Mouse (Mus musculus) cortical plate, adult 2 months (tissue): ENCODE measurements around the gene Olfr589. TPM values are rescaled to one million over a fixed set of nuclear protein-coding genes. Genes with fewer than 3 reads are reported as not detected.
"Not testable (repeated sequence)": the region's sequence is repeated elsewhere in the genome, so short reads cannot be mapped to it uniquely, and the experiment has no call there.

Experiments
- H3K27ac ChIP-seq: fragments of 200-500 bp; 2 replicates; pipeline ENCODE4 v1.5.1; 2012; ENCODE audit warnings: low read length, control low read depth, inconsistent platforms; ENCODE audit not compliant: insufficient read depth
- H3K4me1 ChIP-seq: fragments of 200-500 bp; 2 replicates; pipeline ENCODE4 v1.6.1; 2011; ENCODE audit warnings: low read length; ENCODE audit not compliant: control insufficient read depth, insufficient read depth
- H3K4me3 ChIP-seq: fragments of 200-500 bp; 2 replicates; pipeline ENCODE4 v1.5.1; 2011; ENCODE audit warnings: mild to moderate bottlenecking, low read length, control low read depth; ENCODE audit not compliant: insufficient read depth
- CTCF ChIP-seq: fragments of 200-500 bp; IDR thresholded peaks from 2 replicates; pipeline ENCODE4 v1.5.1; 2011; ENCODE audit warnings: mild to moderate bottlenecking, control low read depth, low read length; ENCODE audit not compliant: insufficient read depth; ENCODE audit errors: extremely low read depth
- POLR2A ChIP-seq: fragments of 200-500 bp; IDR thresholded peaks from 2 replicates; pipeline ENCODE4 v1.6.1; 2011; ENCODE audit warnings: mild to moderate bottlenecking, low read length, control low read depth; ENCODE audit not compliant: insufficient read depth; ENCODE audit errors: extremely low read depth
- polyA plus RNA-seq: library from polyadenylated mRNA; depleted of rRNA; stranded (reverse); fragments of >200 nt; gene quantifications from 2 replicates; pipeline ENCODE4 v1.2.3, GENCODE M21; 2012; rRNA removed

The Olfr589 gene
- polyA plus RNA-seq, result not detected in 2 replicates

GRCm38 (mm10) chr7:103156256-103156655, at the start of gene Olfr589:
Gene Olfr589 (minus strand): TSS chr7:103156356.
- Histone ChIP-seq H3K4me3 (no peak within 1 kb of the TSS), H3K4me1 (no peaks in the 10 kb centered on the region)
- TF ChIP-seq POLR2A (no peak), CTCF (no peak)

GRCm38 (mm10) chr7:103184503-103184902, 28.3 kb upstream of the Olfr589 start, which contains the start of gene Olfr592:
Gene Olfr592 (plus strand): TSS chr7:103184803.
- H3K27ac ChIP-seq, H3K4me3 ChIP-seq, H3K4me1 ChIP-seq: not testable (repeated sequence)

More at GRCm38 (mm10) chr7:103156256-103156655, at the start of gene Olfr589:
- no peak within 1 kb of the TSS for H3K27ac ChIP-seq

GRCm38 (mm10) chr7:103178240-103178639, 22.1 kb upstream of the Olfr589 start, which contains the start of gene Olfr591:
Gene Olfr591 (minus strand): TSS chr7:103178340.
- no peaks in the 10 kb centered on the region for H3K4me1 ChIP-seq
- H3K4me3 ChIP-seq, result no peak within 1 kb of the TSS
- H3K27ac ChIP-seq, result no peak within 1 kb of the TSS
- TF ChIP-seq POLR2A (no peak), CTCF (no peak)

- no peak overlapping the region for H3K27ac ChIP-seq
- no peak overlapping the region for H3K4me3 ChIP-seq
- no peak for TF ChIP-seq POLR2A
- no peak for TF ChIP-seq CTCF
- H3K4me1 ChIP-seq, result no peaks in the 10 kb centered on the region
Observed at GRCm38 (mm10) chr7:103169697-103170096, 13.5 kb upstream of the Olfr589 start.

DNA sequence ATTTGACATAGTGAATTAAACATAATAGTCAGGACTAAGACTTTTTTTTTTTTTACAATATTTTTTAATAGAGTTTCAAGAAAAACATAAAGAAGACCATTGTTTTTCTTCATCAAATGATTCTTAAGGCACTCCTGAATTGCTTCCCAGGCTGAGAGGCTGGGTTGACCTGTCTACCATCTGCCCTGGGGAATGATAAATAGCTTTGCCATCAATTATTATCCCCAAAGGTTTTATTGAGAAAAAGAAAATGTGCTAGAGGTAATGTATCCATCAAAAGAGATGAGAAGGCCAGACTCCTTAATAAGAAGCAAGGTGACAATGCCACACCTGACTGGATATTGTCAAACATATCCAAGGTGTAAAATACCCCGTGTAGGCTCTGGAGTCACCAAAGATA, 15.6 kb downstream of the Olfr589 start, which contains the start of gene Olfr588-ps1:
Gene Olfr588-ps1 (plus strand): TSS at position 301 of the 400 bp plus-strand sequence.
- TF ChIP-seq POLR2A, result no peak
- no peak for TF ChIP-seq CTCF
- H3K4me3 ChIP-seq, result no peak within 1 kb of the TSS
- H3K27ac ChIP-seq, result no peak within 1 kb of the TSS
- H3K4me1 ChIP-seq, result no peaks in the 10 kb centered on the region

DNA sequence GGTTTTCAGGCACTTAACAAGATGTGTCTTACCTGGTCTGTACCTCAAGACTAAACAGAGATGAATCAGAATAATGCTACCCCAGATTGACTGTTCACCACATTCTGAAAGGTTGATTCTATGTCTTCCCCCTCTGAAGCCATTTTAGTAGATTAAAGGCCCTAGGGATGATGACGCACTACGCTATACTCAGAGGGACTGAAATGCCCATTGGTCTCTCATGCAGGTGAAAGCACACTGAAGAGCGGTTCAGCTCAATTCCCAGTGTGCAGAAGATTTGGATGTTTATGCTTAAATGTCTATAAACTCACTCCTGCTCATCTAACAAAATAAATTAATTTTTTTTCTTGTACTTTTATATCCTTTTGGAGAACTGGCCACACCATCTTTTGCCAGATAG, 30.6 kb downstream of the Olfr589 start, which contains the start of gene Olfr586:
Gene Olfr586 (minus strand): TSS at position 101 of the 400 bp plus-strand sequence.
- Histone ChIP-seq H3K4me1 (no peaks in the 10 kb centered on the region), H3K27ac (no peak within 1 kb of the TSS), H3K4me3 (no peak within 1 kb of the TSS)
- TF ChIP-seq CTCF, result no peak
- no peak for TF ChIP-seq POLR2A

- Histone ChIP-seq H3K4me1 (no peaks in the 10 kb centered on the region), H3K4me3 (no peak overlapping the region), H3K27ac (no peak overlapping the region)
- peak; percentile 48 for TF ChIP-seq CTCF
- TF ChIP-seq POLR2A, result no peak
Observed at GRCm38 (mm10) chr7:103119406-103119805, 36.8 kb downstream of the Olfr589 start.

Other genes starting within 250 kb of the Olfr589 start
- gene Olfr571, start 238.8 kb downstream of the Olfr589 start, polyA plus RNA-seq, result not detected in 2 replicates
- gene Olfr572, start 231.9 kb downstream of the Olfr589 start, polyA plus RNA-seq, result not detected in 2 replicates
- not detected in 2 replicates for gene Olfr573-ps1, start 213.8 kb downstream of the Olfr589 start, polyA plus RNA-seq
- gene Olfr574, start 207.9 kb downstream of the Olfr589 start, polyA plus RNA-seq, result not detected in 2 replicates
- gene Olfr575, start 197.6 kb downstream of the Olfr589 start, polyA plus RNA-seq, result not detected in 2 replicates
- gene Olfr576, start 193.7 kb downstream of the Olfr589 start, polyA plus RNA-seq, result not detected in 2 replicates
- gene Olfr577, start 180.4 kb downstream of the Olfr589 start, polyA plus RNA-seq, result not detected in 2 replicates
- gene Olfr578, start 167.0 kb downstream of the Olfr589 start, polyA plus RNA-seq, result not detected in 2 replicates
- gene Olfr582, start 118.3 kb downstream of the Olfr589 start, polyA plus RNA-seq, result not detected in 2 replicates
- not detected in 2 replicates for gene Olfr583, start 105.1 kb downstream of the Olfr589 start, polyA plus RNA-seq
- not detected in 2 replicates for gene Olfr584, start 74.5 kb downstream of the Olfr589 start, polyA plus RNA-seq
- not detected in 2 replicates for gene Olfr585, start 58.6 kb downstream of the Olfr589 start, polyA plus RNA-seq
- gene Olfr586, start 30.7 kb downstream of the Olfr589 start, polyA plus RNA-seq, result not detected in 2 replicates
- gene Olfr588-ps1, start 15.5 kb downstream of the Olfr589 start, polyA plus RNA-seq, result not detected in 2 replicates
- not detected in 2 replicates for gene Olfr591, start 22.0 kb upstream of the Olfr589 start, polyA plus RNA-seq
- gene Olfr592, start 28.4 kb upstream of the Olfr589 start, polyA plus RNA-seq, result not detected in 2 replicates
- not detected in 2 replicates for gene Olfr593, start 55.5 kb upstream of the Olfr589 start, polyA plus RNA-seq
- gene Olfr594, start 60.6 kb upstream of the Olfr589 start, polyA plus RNA-seq, result not detected in 2 replicates
- not detected in 2 replicates for gene Usp17ld, start 96.1 kb upstream of the Olfr589 start, polyA plus RNA-seq
- gene Olfr596, start 149.3 kb upstream of the Olfr589 start, polyA plus RNA-seq, result not detected in 2 replicates
- gene Olfr597, start 160.0 kb upstream of the Olfr589 start, polyA plus RNA-seq, result not detected in 2 replicates
- not detected in 2 replicates for gene Olfr598, start 167.2 kb upstream of the Olfr589 start, polyA plus RNA-seq
- not detected in 2 replicates for gene Olfr599, start 179.6 kb upstream of the Olfr589 start, polyA plus RNA-seq
- not detected in 2 replicates for gene Olfr600, start 193.3 kb upstream of the Olfr589 start, polyA plus RNA-seq
- gene Olfr601, start 206.3 kb upstream of the Olfr589 start, polyA plus RNA-seq, result not detected in 2 replicates
- not detected in 2 replicates for gene Olfr603, start 229.8 kb upstream of the Olfr589 start, polyA plus RNA-seq